Mouse (Mus musculus) heart, postnatal 0 days (tissue): ENCODE measurements around the gene Grk5.

Experiments
- CTCF ChIP-seq: IDR thresholded peaks from 2 replicates; pipeline ENCODE4 v1.5.1; 2016; ENCODE audit warnings: antibody characterized with exemption, control low read depth, low read depth
- EP300 ChIP-seq: IDR thresholded peaks from 2 replicates; pipeline ENCODE4 v1.6.1; 2016; ENCODE audit warnings: antibody characterized with exemption, low read depth

DNA sequence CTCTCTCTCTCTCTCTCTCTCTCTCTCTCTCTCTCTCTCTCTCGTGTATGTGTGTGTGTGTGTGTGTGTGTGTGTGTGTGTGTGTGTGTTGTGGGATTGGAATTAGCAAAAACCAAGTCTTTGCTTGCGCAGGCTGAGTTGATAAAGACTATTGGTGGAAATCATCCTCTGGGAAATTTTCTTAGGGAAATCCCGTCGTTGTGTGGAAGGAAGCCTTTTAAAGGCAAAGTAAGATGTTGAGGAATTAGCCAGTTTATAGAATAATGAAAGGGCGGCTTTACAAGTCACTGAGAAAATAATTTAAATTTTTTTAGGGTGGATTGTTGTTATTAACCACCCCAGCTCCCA is 1.5 kb downstream of the Grk5 start:
- no peak for TF ChIP-seq CTCF
- no peak for TF ChIP-seq EP300
